Mouse (Mus musculus) liver, embryonic 14.5 days (tissue): ENCODE measurements around the gene Atad1.

ENCODE experiments used
- CTCF ChIP-seq: IDR thresholded peaks from 2 replicates; pipeline ENCODE4 v1.5.1; 2016; ENCODE audit warnings: antibody characterized with exemption, low read depth, control low read depth
- EP300 ChIP-seq: IDR thresholded peaks from 2 replicates; pipeline ENCODE4 v1.6.1; 2016; ENCODE audit warnings: antibody characterized with exemption, low read depth

DNA sequence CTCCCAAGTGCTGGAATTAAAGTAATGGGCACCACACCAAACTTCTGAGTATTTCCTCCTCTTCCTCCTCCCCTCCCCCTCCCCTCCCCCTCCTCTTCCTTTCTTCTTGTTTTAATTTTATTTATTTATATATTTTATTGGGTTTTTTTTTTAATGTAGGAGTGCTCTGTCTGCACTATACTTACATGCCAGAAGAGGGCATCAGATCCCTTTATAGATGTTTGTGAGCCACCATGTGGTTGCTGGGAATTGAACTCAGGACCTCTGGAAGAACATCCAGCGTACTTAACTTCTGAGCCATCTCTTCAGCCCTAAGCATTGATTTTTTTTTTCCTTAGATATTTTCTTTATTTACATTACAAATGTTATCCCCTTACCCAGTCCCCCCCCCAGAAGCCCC lies 19.3 kb downstream of the Atad1 start:
- TF ChIP-seq CTCF (no peak), EP300 (no peak)
